Mouse (Mus musculus): ENCODE measurements around the gene Srp68. TPM values are rescaled to one million over a fixed set of nuclear protein-coding genes. Genes with fewer than 3 reads are reported as not detected.
A peak's percentile ranks its signal among the peaks of the same experiment; 100 is the strongest.

The Srp68 gene
- polyA plus RNA-seq, 1 experiment from 2014 or later, result 75.3 TPM

GRCm38 (mm10) chr11:116255090-116255981 is 18.7 kb downstream of the Srp68 start:
- Histone ChIP-seq H3K27me3 (ENCODE audit: control insufficient read depth, insufficient read depth, low read depth, low read length) (no peaks in the 10 kb centered on the region), H3K9ac (ENCODE audit: low read length) (no peak overlapping the region), H3K4me2 (ENCODE audit: low read depth, low read length) (no peak overlapping the region), H3K36me3 (ENCODE audit: control insufficient read depth, insufficient read depth, low read length) (peaks cover 51% of the 10 kb centered on the region), H3K4me3 (ENCODE audit: low read length) (no peak overlapping the region), H3K4me1 (replicated peaks; ENCODE audit: control insufficient read depth, insufficient read depth, low read length) (peaks cover 19% of the 10 kb centered on the region), H3K27ac (ENCODE audit: low read length) (peak overlapping the region; percentile 80), H3K9me3 (ENCODE audit: control insufficient read depth, low read length) (no peaks in the 10 kb centered on the region)
- 75% methylated on average over 22 of the region's 22 CpGs for WGBS
- no peak for ATAC-seq (ENCODE audit: low read depth)

DNA sequence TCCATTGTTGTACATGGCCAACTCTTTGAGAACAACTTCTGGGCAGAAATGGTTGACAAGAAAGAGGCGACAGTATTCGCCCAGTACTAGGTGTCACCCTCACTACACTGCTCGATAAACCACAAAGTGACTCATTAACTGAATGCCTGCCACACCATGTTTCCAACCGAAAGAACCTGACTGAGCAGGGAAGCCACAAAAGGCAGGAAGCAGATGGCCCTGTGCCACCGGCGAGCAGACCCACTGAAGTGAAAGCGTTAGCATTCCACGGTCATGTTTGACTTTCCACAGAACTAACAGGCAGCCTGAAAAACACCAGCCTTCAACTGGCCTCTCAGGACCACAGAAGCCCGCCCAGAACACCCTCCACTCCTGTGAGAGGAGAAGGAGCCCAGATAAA is 19.4 kb downstream of the Srp68 start:
- H3K36me3 ChIP-seq (ENCODE audit: control insufficient read depth, insufficient read depth, low read length), result peaks cover 52% of the 10 kb centered on the region
- no peak overlapping the region for H3K9ac ChIP-seq (ENCODE audit: low read length)
- H3K4me2 ChIP-seq (ENCODE audit: low read depth, low read length), result no peak overlapping the region
- peak; percentile 67 for ATAC-seq (ENCODE audit: low read depth)
- no peaks in the 10 kb centered on the region for H3K27me3 ChIP-seq (ENCODE audit: control insufficient read depth, insufficient read depth, low read depth, low read length)
- H3K4me1 ChIP-seq (replicated peaks; ENCODE audit: control insufficient read depth, insufficient read depth, low read length), result peaks cover 12% of the 10 kb centered on the region
- H3K9me3 ChIP-seq (ENCODE audit: control insufficient read depth, low read length), result no peaks in the 10 kb centered on the region
- WGBS, result 53% methylated on average over 9 of the region's 9 CpGs
- H3K4me3 ChIP-seq (ENCODE audit: low read length), result no peak overlapping the region
- H3K27ac ChIP-seq (ENCODE audit: low read length), result peak overlapping the region; percentile 80

GRCm38 (mm10) chr11:116253076-116253600 is 20.9 kb downstream of the Srp68 start:
- H3K27ac ChIP-seq (ENCODE audit: low read length), result no peak overlapping the region
- peaks cover 8% of the 10 kb centered on the region for H3K4me1 ChIP-seq (replicated peaks; ENCODE audit: control insufficient read depth, insufficient read depth, low read length)
- no peak overlapping the region for H3K9ac ChIP-seq (ENCODE audit: low read length)
- H3K9me3 ChIP-seq (ENCODE audit: control insufficient read depth, low read length), result no peaks in the 10 kb centered on the region
- H3K36me3 ChIP-seq (ENCODE audit: control insufficient read depth, insufficient read depth, low read length), result peaks cover 54% of the 10 kb centered on the region
- no peaks in the 10 kb centered on the region for H3K27me3 ChIP-seq (ENCODE audit: control insufficient read depth, insufficient read depth, low read depth, low read length)
- H3K4me3 ChIP-seq (ENCODE audit: low read length), result no peak overlapping the region
- WGBS, result 89% methylated on average over 3 of the region's 3 CpGs
- no peak overlapping the region for H3K4me2 ChIP-seq (ENCODE audit: low read depth, low read length)
- ATAC-seq (ENCODE audit: low read depth), result no peak

GRCm38 (mm10) chr11:116250898-116251297 is 23.1 kb downstream of the Srp68 start:
- H3K27me3 ChIP-seq (ENCODE audit: control insufficient read depth, insufficient read depth, low read depth, low read length), result no peaks in the 10 kb centered on the region
- H3K9ac ChIP-seq (ENCODE audit: low read length), result no peak overlapping the region
- peaks cover 8% of the 10 kb centered on the region for H3K4me1 ChIP-seq (replicated peaks; ENCODE audit: control insufficient read depth, insufficient read depth, low read length)
- H3K4me3 ChIP-seq (ENCODE audit: low read length), result no peak overlapping the region
- WGBS, result 76% methylated on average over 8 of the region's 8 CpGs
- H3K36me3 ChIP-seq (ENCODE audit: control insufficient read depth, insufficient read depth, low read length), result peaks cover 62% of the 10 kb centered on the region
- no peaks in the 10 kb centered on the region for H3K9me3 ChIP-seq (ENCODE audit: control insufficient read depth, low read length)
- no peak overlapping the region for H3K27ac ChIP-seq (ENCODE audit: low read length)
- no peak for ATAC-seq (ENCODE audit: low read depth)
- no peak overlapping the region for H3K4me2 ChIP-seq (ENCODE audit: low read depth, low read length)

GRCm38 (mm10) chr11:116247502-116248222 is 26.4 kb downstream of the Srp68 start:
- Histone ChIP-seq H3K4me2 (ENCODE audit: low read depth, low read length) (no peak overlapping the region), H3K4me1 (replicated peaks; ENCODE audit: control insufficient read depth, insufficient read depth, low read length) (no peaks in the 10 kb centered on the region), H3K9me3 (ENCODE audit: control insufficient read depth, low read length) (no peaks in the 10 kb centered on the region), H3K27me3 (ENCODE audit: control insufficient read depth, insufficient read depth, low read depth, low read length) (no peaks in the 10 kb centered on the region), H3K36me3 (ENCODE audit: control insufficient read depth, insufficient read depth, low read length) (peaks cover 72% of the 10 kb centered on the region), H3K9ac (ENCODE audit: low read length) (no peak overlapping the region), H3K27ac (ENCODE audit: low read length) (no peak overlapping the region), H3K4me3 (ENCODE audit: low read length) (no peak overlapping the region)
- WGBS, result 80% methylated on average over 14 of the region's 14 CpGs
- peak; percentile 51 for ATAC-seq (ENCODE audit: low read depth)

DNA sequence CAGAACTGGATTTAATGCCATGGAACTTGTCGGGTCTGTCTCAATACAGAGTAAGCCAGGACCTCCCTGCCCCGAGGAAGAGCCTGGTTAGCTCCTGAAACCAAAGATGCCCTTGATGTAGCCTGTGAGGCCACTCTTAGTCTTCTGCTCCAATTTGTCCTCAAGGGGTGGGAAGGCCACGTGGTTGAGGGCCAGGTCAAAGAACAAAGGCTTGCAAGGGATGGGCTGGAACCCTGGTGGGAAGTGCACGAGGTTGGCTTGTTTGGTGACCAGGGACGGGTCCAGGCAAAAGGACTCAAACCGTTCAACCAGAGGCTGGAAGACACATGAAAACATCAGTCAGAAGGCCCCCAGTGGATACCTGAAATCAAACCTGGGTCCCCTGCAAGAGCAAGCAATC is 28.4 kb downstream of the Srp68 start:
- no peaks in the 10 kb centered on the region for H3K4me1 ChIP-seq (replicated peaks; ENCODE audit: control insufficient read depth, insufficient read depth, low read length)
- H3K9me3 ChIP-seq (ENCODE audit: control insufficient read depth, low read length), result no peaks in the 10 kb centered on the region
- H3K36me3 ChIP-seq (ENCODE audit: control insufficient read depth, insufficient read depth, low read length), result peaks cover 54% of the 10 kb centered on the region
- H3K27ac ChIP-seq (ENCODE audit: low read length), result no peak overlapping the region
- no peak overlapping the region for H3K9ac ChIP-seq (ENCODE audit: low read length)
- WGBS, result 80% methylated on average over 6 of the region's 6 CpGs
- H3K4me3 ChIP-seq (ENCODE audit: low read length), result no peak overlapping the region
- H3K27me3 ChIP-seq (ENCODE audit: control insufficient read depth, insufficient read depth, low read depth, low read length), result no peaks in the 10 kb centered on the region
- ATAC-seq (ENCODE audit: low read depth), result no peak
- no peak overlapping the region for H3K4me2 ChIP-seq (ENCODE audit: low read depth, low read length)

DNA sequence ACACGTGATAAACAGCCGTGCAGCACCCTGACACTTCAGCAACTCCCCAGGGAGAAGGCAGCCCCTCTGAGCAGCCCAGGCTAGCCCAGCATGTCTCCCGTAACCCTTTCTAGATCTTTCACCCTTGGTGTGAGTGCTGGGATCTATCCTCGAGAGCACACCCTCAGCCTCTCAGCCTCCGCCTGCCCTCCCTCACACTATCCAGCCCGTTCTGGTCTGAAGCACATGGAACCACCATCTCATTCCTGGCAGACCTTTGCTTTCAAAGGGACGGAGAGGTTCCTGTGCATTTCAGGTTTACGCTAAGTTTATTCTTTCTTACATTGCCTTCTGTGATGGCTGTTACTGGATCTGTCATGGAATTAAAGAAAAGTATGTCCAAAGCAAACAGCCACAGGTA is 29.4 kb downstream of the Srp68 start:
- Histone ChIP-seq H3K36me3 (ENCODE audit: control insufficient read depth, insufficient read depth, low read length) (peaks cover 45% of the 10 kb centered on the region), H3K4me1 (replicated peaks; ENCODE audit: control insufficient read depth, insufficient read depth, low read length) (peaks cover 4% of the 10 kb centered on the region), H3K4me2 (ENCODE audit: low read depth, low read length) (no peak overlapping the region), H3K27ac (ENCODE audit: low read length) (no peak overlapping the region), H3K27me3 (ENCODE audit: control insufficient read depth, insufficient read depth, low read depth, low read length) (no peaks in the 10 kb centered on the region), H3K9ac (ENCODE audit: low read length) (no peak overlapping the region), H3K9me3 (ENCODE audit: control insufficient read depth, low read length) (no peaks in the 10 kb centered on the region), H3K4me3 (ENCODE audit: low read length) (no peak overlapping the region)
- no peak for ATAC-seq (ENCODE audit: low read depth)
- 77% methylated on average over 8 of the region's 8 CpGs for WGBS

- WGBS, result 45% methylated on average over 12 of the region's 12 CpGs
- no peak for ATAC-seq (ENCODE audit: low read depth)
- H3K27ac ChIP-seq (ENCODE audit: low read length), result no peak overlapping the region
Observed at GRCm38 (mm10) chr11:116241744-116242235, 32.2 kb downstream of the Srp68 start.

GRCm38 (mm10) chr11:116239797-116240196 is 34.2 kb downstream of the Srp68 start:
- peaks cover 10% of the 10 kb centered on the region for H3K36me3 ChIP-seq (ENCODE audit: control insufficient read depth, insufficient read depth, low read length)
- no peak overlapping the region for H3K9ac ChIP-seq (ENCODE audit: low read length)
- peak overlapping the region; percentile 56 for H3K27ac ChIP-seq (ENCODE audit: low read length)
- no peak overlapping the region for H3K4me2 ChIP-seq (ENCODE audit: low read depth, low read length)
- no peak overlapping the region for H3K4me3 ChIP-seq (ENCODE audit: low read length)
- no peaks in the 10 kb centered on the region; the same call in 1 of the 2 replicates for H3K27me3 ChIP-seq (ENCODE audit: control insufficient read depth, insufficient read depth, low read depth, low read length)
- no peak for ATAC-seq (ENCODE audit: low read depth)
- peaks cover 8% of the 10 kb centered on the region for H3K4me1 ChIP-seq (replicated peaks; ENCODE audit: control insufficient read depth, insufficient read depth, low read length)
- H3K9me3 ChIP-seq (ENCODE audit: control insufficient read depth, low read length), result no peaks in the 10 kb centered on the region
- 25% methylated on average over 7 of the region's 7 CpGs for WGBS

More at GRCm38 (mm10) chr11:116241744-116242235, 32.2 kb downstream of the Srp68 start:
- H3K9ac ChIP-seq (ENCODE audit: low read length), result no peak overlapping the region
- no peaks in the 10 kb centered on the region for H3K9me3 ChIP-seq (ENCODE audit: control insufficient read depth, low read length)
- no peak overlapping the region for H3K4me2 ChIP-seq (ENCODE audit: low read depth, low read length)
- no peaks in the 10 kb centered on the region; the same call in 1 of the 2 replicates for H3K27me3 ChIP-seq (ENCODE audit: control insufficient read depth, insufficient read depth, low read depth, low read length)
- peaks cover 8% of the 10 kb centered on the region for H3K4me1 ChIP-seq (replicated peaks; ENCODE audit: control insufficient read depth, insufficient read depth, low read length)
- no peak overlapping the region for H3K4me3 ChIP-seq (ENCODE audit: low read length)
- peaks cover 28% of the 10 kb centered on the region for H3K36me3 ChIP-seq (ENCODE audit: control insufficient read depth, insufficient read depth, low read length)

Measured in lung, embryonic 16.5 days (tissue).